In genomic region chr11:103399050-103399449, GRCm38 (mm10) we compare ENCODE assay signal across 8 mouse cellular contexts. TPM values are rescaled to one million over a fixed set of nuclear protein-coding genes. Genes with fewer than 3 reads are reported as not detected.
DNase-seq lines count a peak whose midpoint lies in the region; TF ChIP-seq lines count a peak whose summit lies in the region.
"Had no signal": no experiment of that assay in that cellular context is flagged by ENCODE, and none has a peak within 500 bp of the region (broad histone marks: within the 10 kb centered on the region; RNA-seq: fewer than 3 reads in every experiment).

No protein-coding gene starts in this region.

- no peaks in the 10 kb centered on the region for H3K9me3 ChIP-seq in CH12.LX (replicated peaks; ENCODE audit: low read length)
- H3K9me3 ChIP-seq: forebrain, embryonic 10.5 days had no signal

- no peak overlapping the region for H3K4me3 ChIP-seq in CH12.LX (replicated peaks in 1 of 3; ENCODE audit: low read depth in 2 of 3, low read length in 2 of 3, poor library complexity in 1 of 3)
- H3K4me3 ChIP-seq: forebrain, embryonic 10.5 days had no signal

- H3K4me2 ChIP-seq in CH12.LX (ENCODE audit: insufficient read depth, low read depth, poor library complexity, severe bottlenecking), result no peak overlapping the region

- peaks cover 3% of the 10 kb centered on the region for H3K79me2 ChIP-seq in CH12.LX (replicated peaks; ENCODE audit: control insufficient read depth, extremely low read depth, insufficient read depth, poor library complexity, severe bottlenecking)

- H3K27ac ChIP-seq in CH12.LX (ENCODE audit: insufficient read depth, low read depth), result no peak overlapping the region
- H3K27ac ChIP-seq: forebrain, embryonic 10.5 days had no signal

- H3K36me3 ChIP-seq in CH12.LX (replicated peaks in 1 of 2; ENCODE audit: control insufficient read depth in 1 of 2, insufficient read depth in 1 of 2, low read length in 1 of 2), result peaks cover 58 to 84% of the 10 kb centered on the region in 2 experiments

- H3K4me1 ChIP-seq in CH12.LX (ENCODE audit: control insufficient read depth in 1 of 2, insufficient read depth in 2 of 2), result peaks cover 0 to 38% of the 10 kb centered on the region in 2 experiments; a peak in 2 of 4 replicates
- H3K4me1 ChIP-seq: forebrain, embryonic 10.5 days had no signal

- TF ChIP-seq CTCF in CH12.LX (conservative IDR thresholded peaks at IDR 0.05 in 1 of 2, IDR thresholded peaks at IDR 0.05 in 1 of 2; ENCODE audit: low read depth in 2 of 2, low read length in 2 of 2), result peak in 1 of 2 experiments; percentile 79; a peak in 2 of 4 replicates

- TF ChIP-seq EP300 in CH12.LX (IDR thresholded peaks at IDR 0.05; ENCODE audit: low read length), result no peak

- dilution Hi-C loops in CH12.LX (cut with MboI; ENCODE audit: extremely low pct_ligation_motif_present, extremely low pct_unique_long_range_greater_than_20kb, low sequenced_read_pairs), result no loop called here

- no peak overlapping the region for H3K9ac ChIP-seq in CH12.LX (ENCODE audit: insufficient read depth, low read depth)

- TF ChIP-seq RAD21 in CH12.LX (IDR thresholded peaks at IDR 0.05; ENCODE audit: low read depth, low read length), result peak; percentile 71

- in situ Hi-C loops in CH12.LX (cut with MboI; ENCODE audit: low pct_ligation_motif_present, low pct_unique_long_range_greater_than_20kb, low sequenced_read_pairs), result loop anchor here (10.0 kb wide), 1 partner anchor 64 kb away; no protein-coding TSS in a partner anchor

- H3K27me3 ChIP-seq in CH12.LX (replicated peaks), result no peaks in the 10 kb centered on the region

- no peak for TF ChIP-seq POLR2A in CH12.LX (IDR thresholded peaks at IDR 0.05; ENCODE audit: low read depth, low read length)

- DNase-seq in kidney, adult 9 months, result peak; percentile 33
- DNase-seq in kidney, adult 18-20 months, result no peak
- DNase-seq in A20 (ENCODE audit: low read depth, low spot score), result peak; percentile 65
- no peak for DNase-seq in CH12.LX (ENCODE audit: extremely low read depth)
- peak; percentile 77 for DNase-seq in lung, postnatal 36 days
- no peak for DNase-seq in natural killer cell, adult 2 months (ENCODE audit: low spot score in 2 of 2)
- DNase-seq in Muller cell, postnatal 12 days (ENCODE audit: inconsistent ontology term), result no peak

TF ChIP-seq in CH12.LX, 34 proteins besides CTCF, POLR2A, EP300 and RAD21:
- 0 out of 2 replicates have a peak, but pooled peaks have one; percentile 20 for TF ChIP-seq MEF2A (IDR thresholded peaks at IDR 0.05; ENCODE audit: borderline replicate concordance, low read depth, low read length)
- no peak for TF ChIP-seq MXI1 (IDR thresholded peaks at IDR 0.05; ENCODE audit: low read depth, low read length)
- no peak for TF ChIP-seq NRF1 (IDR thresholded peaks at IDR 0.05; ENCODE audit: low read depth, low read length)
- TF ChIP-seq PAX5 (IDR thresholded peaks at IDR 0.05; ENCODE audit: low read length), result no peak
- TF ChIP-seq UBTF (IDR thresholded peaks at IDR 0.05; ENCODE audit: low read depth, low read length), result no peak
- no peak for TF ChIP-seq USF1 (IDR thresholded peaks at IDR 0.05; ENCODE audit: low read depth, low read length)
- TF ChIP-seq RCOR1 (conservative IDR thresholded peaks at IDR 0.05; ENCODE audit: low read depth, low read length), result no peak
- TF ChIP-seq CHD1 (IDR thresholded peaks at IDR 0.05; ENCODE audit: low read depth, low read length), result no peak
- peak; percentile 61 for TF ChIP-seq ZC3H11A (IDR thresholded peaks at IDR 0.05; ENCODE audit: low read depth, low read length)
- peak; percentile 81 for TF ChIP-seq SMC3 (IDR thresholded peaks at IDR 0.05; ENCODE audit: low read depth, low read length)
- no peak for TF ChIP-seq ETS1 (conservative IDR thresholded peaks at IDR 0.05; ENCODE audit: low read depth, low read length)
- TF ChIP-seq ZMIZ1 (IDR thresholded peaks at IDR 0.05; ENCODE audit: low read depth, low read length), result no peak
- peak; percentile 95 for TF ChIP-seq MYC (IDR thresholded peaks at IDR 0.05; ENCODE audit: low read depth, low read length)
- peak; percentile 67 for TF ChIP-seq MAX (IDR thresholded peaks at IDR 0.05; ENCODE audit: low read length)

RNA-seq across cellular contexts. Expression of gene Plekhm1, which starts 13.4 kb away (rescaled TPM):
- 5.3 and 5.4 TPM in 2 replicates for total RNA-seq in CH12.LX (2012; rRNA removed)
- total RNA-seq in CH12.LX (2014; rRNA removed), result 2.7 and 3.5 TPM in 2 replicates
- polyA plus RNA-seq in CH12.LX (2012; ENCODE audit: insufficient read length, low read depth), result 18.3 and 23.2 TPM in 2 replicates

RNA-seq across cellular contexts. Expression of gene Arhgap27, which starts 35.6 kb away (rescaled TPM):
- total RNA-seq in CH12.LX (2012; rRNA removed) (24.4 and 26.1 TPM in 2 replicates), CH12.LX (2014; rRNA removed) (11.4 and 11.8 TPM in 2 replicates)
- 26.7 and 30.9 TPM in 2 replicates for polyA plus RNA-seq in CH12.LX (2012; ENCODE audit: insufficient read length, low read depth)

Comparison
In these comparisons a context has a peak if more than half of its experiments do, and no peak if none do; other contexts are left out.
1. DNase-seq: peak in kidney, adult 9 months (single experiment), A20 (single experiment) and lung, postnatal 36 days (single experiment); none in kidney, adult 18-20 months (single experiment), CH12.LX (single experiment), natural killer cell, adult 2 months (0 of 2) and Muller cell, postnatal 12 days (single experiment).